ENCODE assay signal across 20 mouse cellular contexts in the genomic region with DNA sequence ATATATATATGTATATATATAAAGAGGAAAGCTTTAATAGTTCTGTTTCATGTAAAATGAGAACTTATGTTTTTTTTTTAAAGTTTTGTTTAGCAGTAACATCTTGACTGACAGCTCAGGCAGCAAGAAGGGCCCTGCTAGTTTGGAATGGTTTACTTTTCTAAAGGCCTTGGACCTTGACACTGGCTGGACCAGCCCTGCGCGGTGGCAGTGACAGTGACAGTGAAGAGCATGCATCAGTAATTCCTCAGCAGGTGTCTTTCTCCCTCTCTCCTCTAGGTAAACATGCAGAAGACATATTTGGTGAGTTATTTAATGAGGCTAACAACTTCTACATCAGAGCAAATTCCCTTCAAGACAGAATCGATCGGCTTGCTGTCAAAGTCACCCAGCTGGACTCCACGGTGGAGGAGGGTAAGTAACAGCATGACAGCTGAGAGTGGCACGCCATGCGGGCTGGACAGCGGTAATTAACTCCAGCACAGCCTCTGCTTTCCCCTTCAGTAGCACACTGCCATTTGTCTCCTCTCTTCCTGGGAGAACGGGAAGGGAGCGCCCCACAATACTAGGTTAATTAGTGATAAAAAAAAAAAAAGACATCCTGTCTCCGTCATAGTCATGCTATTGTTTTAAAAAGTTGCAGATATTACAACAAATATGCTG. TPM values are rescaled to one million over a fixed set of nuclear protein-coding genes. Genes with fewer than 3 reads are reported as not detected.
"Had no signal": no experiment of that assay in that cellular context is flagged by ENCODE, and none has a peak within 500 bp of the region (broad histone marks: within the 10 kb centered on the region; RNA-seq: fewer than 3 reads in every experiment).

No protein-coding gene starts in this region.

- H3K27ac ChIP-seq: intestine, embryonic 15.5 days; layer of hippocampus, adult 2 months; limb, embryonic 13.5 days; liver, embryonic 14.5 days; midbrain, embryonic 15.5 days; neural tube, embryonic 12.5 days; stomach, embryonic 15.5 days had no signal

- H3K4me1 ChIP-seq: intestine, embryonic 15.5 days; limb, embryonic 13.5 days; midbrain, embryonic 15.5 days; neural tube, embryonic 12.5 days; stomach, embryonic 15.5 days had no signal

- H3K4me3 ChIP-seq: intestine, embryonic 15.5 days; layer of hippocampus, adult 2 months; limb, embryonic 13.5 days; midbrain, embryonic 15.5 days; neural tube, embryonic 12.5 days; stomach, embryonic 15.5 days had no signal

- ATAC-seq: intestine, embryonic 15.5 days; midbrain, embryonic 15.5 days had no signal

- H3K4me2 ChIP-seq: intestine, embryonic 15.5 days; limb, embryonic 13.5 days; midbrain, embryonic 15.5 days; neural tube, embryonic 12.5 days; stomach, embryonic 15.5 days had no signal

- H3K9me3 ChIP-seq: intestine, embryonic 15.5 days; limb, embryonic 13.5 days; midbrain, embryonic 15.5 days; neural tube, embryonic 12.5 days; stomach, embryonic 15.5 days had no signal

- H3K27me3 ChIP-seq: intestine, embryonic 15.5 days; limb, embryonic 13.5 days; midbrain, embryonic 15.5 days; neural tube, embryonic 12.5 days; stomach, embryonic 15.5 days had no signal

- H3K9ac ChIP-seq: intestine, embryonic 15.5 days; limb, embryonic 13.5 days; liver, embryonic 14.5 days; midbrain, embryonic 15.5 days; neural tube, embryonic 12.5 days; stomach, embryonic 15.5 days had no signal

- H3K36me3 ChIP-seq: intestine, embryonic 15.5 days; stomach, embryonic 15.5 days had no signal

- DNase-seq: left cerebral cortex, postnatal 4 days; lung, adult 18-20 months; right cerebral cortex, postnatal 14 days; thymus, adult 2 months; thymus, postnatal 25 days had no signal

RNA-seq across cellular contexts. Expression of gene Gm6408, which starts 30.0 kb away (rescaled TPM):
- total RNA-seq: layer of hippocampus, adult 2 months; layer of hippocampus, postnatal 14 days; left cerebral cortex, adult 18-20 months; left cerebral cortex, postnatal 10 days; left cerebral cortex, postnatal 4 days; liver, adult 2 months; monocyte, adult 5-6 weeks; neutrophil, adult 5-6 weeks had no signal
- polyA plus RNA-seq: intestine, embryonic 15.5 days; limb, embryonic 13.5 days; liver, adult 2 months; liver, embryonic 14.5 days; lung, embryonic 16.5 days; midbrain, embryonic 15.5 days; neural tube, embryonic 12.5 days; spleen, adult 2 months; stomach, embryonic 15.5 days; thymus, adult 2 months had no signal

RNA-seq across cellular contexts. Expression of gene Gm6370, which starts 39.4 kb away (rescaled TPM):
- total RNA-seq: layer of hippocampus, adult 2 months; layer of hippocampus, postnatal 14 days; left cerebral cortex, adult 18-20 months; left cerebral cortex, postnatal 10 days; left cerebral cortex, postnatal 4 days; liver, adult 2 months; monocyte, adult 5-6 weeks; neutrophil, adult 5-6 weeks had no signal
- polyA plus RNA-seq: intestine, embryonic 15.5 days; limb, embryonic 13.5 days; liver, adult 2 months; liver, embryonic 14.5 days; lung, embryonic 16.5 days; midbrain, embryonic 15.5 days; neural tube, embryonic 12.5 days; spleen, adult 2 months; stomach, embryonic 15.5 days; thymus, adult 2 months had no signal

RNA-seq across cellular contexts. Expression of gene 4930449I24Rik, which starts 50.5 kb away (rescaled TPM):
- total RNA-seq: layer of hippocampus, adult 2 months; layer of hippocampus, postnatal 14 days; left cerebral cortex, adult 18-20 months; left cerebral cortex, postnatal 10 days; left cerebral cortex, postnatal 4 days; liver, adult 2 months; monocyte, adult 5-6 weeks; neutrophil, adult 5-6 weeks had no signal
- polyA plus RNA-seq: intestine, embryonic 15.5 days; limb, embryonic 13.5 days; liver, adult 2 months; liver, embryonic 14.5 days; lung, embryonic 16.5 days; midbrain, embryonic 15.5 days; neural tube, embryonic 12.5 days; spleen, adult 2 months; stomach, embryonic 15.5 days; thymus, adult 2 months had no signal
